Mouse (Mus musculus) testis, adult 2 months (tissue): ENCODE measurements around the gene Pgd.

Experiments used
- CTCF ChIP-seq: fragments of 200-500 bp; IDR thresholded peaks from 2 replicates; pipeline ENCODE4 v1.5.1; 2012; ENCODE audit warnings: low read depth, mild to moderate bottlenecking, inconsistent platforms, low read length, moderate library complexity; ENCODE audit not compliant: control insufficient read depth, insufficient read depth, insufficient replicate concordance
- POLR2A ChIP-seq: fragments of 200-500 bp; IDR thresholded peaks from 2 replicates; pipeline ENCODE4 v1.6.1; 2012; ENCODE audit warnings: low read depth, mild to moderate bottlenecking, inconsistent platforms, low read length, moderate library complexity; ENCODE audit not compliant: control insufficient read depth

GRCm38 (mm10) chr4:149179160-149179559 is 12.6 kb upstream of the Pgd start:
- no peak for TF ChIP-seq CTCF
- no peak for TF ChIP-seq POLR2A
